Mouse (Mus musculus) kidney, adult 2 months (tissue): ENCODE measurements around the gene Pdia6.

Experiments
- CTCF ChIP-seq: fragments of 200-500 bp; conservative IDR thresholded peaks from 2 replicates; pipeline ENCODE4 v1.5.1; 2011; ENCODE audit warnings: low read depth, mild to moderate bottlenecking, control low read depth, low read length, moderate library complexity, mixed read lengths; ENCODE audit not compliant: insufficient read depth, insufficient read length
- POLR2A ChIP-seq: fragments of 200-500 bp; IDR thresholded peaks from one replicate; pipeline ENCODE4 v1.6.1; 2011; ENCODE audit warnings: low read depth, low read length, control low read depth

GRCm38 (mm10) chr12:17261005-17261404 lies 5.3 kb upstream of the Pdia6 start:
- TF ChIP-seq CTCF = no peak
- no peak for TF ChIP-seq POLR2A
